26 mouse cellular contexts compared by ENCODE assay signal in genomic region chr6:144731251-144731970, GRCm38 (mm10). TPM values are rescaled to one million over a fixed set of nuclear protein-coding genes. Genes with fewer than 3 reads are reported as not detected.
DNase-seq lines count a peak whose midpoint lies in the region; ATAC-seq and TF ChIP-seq lines count a peak whose summit lies in the region.
"Had no signal": no experiment of that assay in that cellular context is flagged by ENCODE, and none has a peak within 500 bp of the region (broad histone marks: within the 10 kb centered on the region; RNA-seq: fewer than 3 reads in every experiment).

No protein-coding gene starts in this region.

- TF ChIP-seq CTCF in layer of hippocampus, adult 2 months (conservative IDR thresholded peaks at IDR 0.05): no peak

- 0 out of 2 replicates have a peak overlapping the region, but pooled peaks have one; percentile 1 for H3K27ac ChIP-seq in forebrain, embryonic 16.5 days (ENCODE audit: low read length)
- H3K27ac ChIP-seq in forebrain, embryonic 15.5 days (replicated peaks): no peak overlapping the region
- H3K27ac ChIP-seq in layer of hippocampus, adult 2 months: no peak overlapping the region
- H3K27ac ChIP-seq: embryonic facial prominence, embryonic 10.5 days; embryonic facial prominence, embryonic 15.5 days; gastrocnemius, adult 2 months; hindbrain, embryonic 13.5 days; liver, embryonic 14.5 days; midbrain, embryonic 12.5 days had no signal

- peaks cover 4% of the 10 kb centered on the region; the same call in 1 of the 2 replicates for H3K4me1 ChIP-seq in forebrain, embryonic 16.5 days (replicated peaks; ENCODE audit: control insufficient read depth, insufficient read depth, low read length)
- H3K4me1 ChIP-seq in forebrain, embryonic 15.5 days: peaks cover 2% of the 10 kb centered on the region; the same call in 1 of the 2 replicates
- H3K4me1 ChIP-seq: embryonic facial prominence, embryonic 15.5 days; hindbrain, embryonic 13.5 days; midbrain, embryonic 12.5 days had no signal

- peak; percentile 69 for DNase-seq in 416B (ENCODE audit: low read depth)
- DNase-seq in adipocyte (ENCODE audit: low spot score): peak; percentile 39
- no peak for DNase-seq in adrenal gland, adult 8-10 months
- DNase-seq in layer of hippocampus, adult 2 months (ENCODE audit: low spot score in 2 of 2): no peak
- DNase-seq: adrenal gland, postnatal 14 days; cerebellum, adult 11-12 months; cerebellum, adult 9-11 months; gastrocnemius, adult 2 months; gastrocnemius, postnatal 36 days; heart, postnatal 36 days; kidney, adult 9 months; kidney, postnatal 14 days; liver; lung, embryonic 14.5 days; lung, postnatal 14 days; thymus, postnatal 4 days had no signal

- no peak overlapping the region for H3K9ac ChIP-seq in forebrain, embryonic 16.5 days (replicated peaks; ENCODE audit: low read depth, low read length)
- H3K9ac ChIP-seq in forebrain, embryonic 15.5 days (replicated peaks): no peak overlapping the region
- H3K9ac ChIP-seq: embryonic facial prominence, embryonic 15.5 days; hindbrain, embryonic 13.5 days; liver, embryonic 14.5 days; lung, embryonic 14.5 days; midbrain, embryonic 12.5 days had no signal

- no peaks in the 10 kb centered on the region for H3K27me3 ChIP-seq in forebrain, embryonic 16.5 days (replicated peaks; ENCODE audit: control insufficient read depth, insufficient read depth, low read length)
- H3K27me3 ChIP-seq in forebrain, embryonic 15.5 days: no peaks in the 10 kb centered on the region
- H3K27me3 ChIP-seq: embryonic facial prominence, embryonic 15.5 days; hindbrain, embryonic 13.5 days; midbrain, embryonic 12.5 days had no signal

- H3K9me3 ChIP-seq in forebrain, embryonic 16.5 days (ENCODE audit: control insufficient read depth, low read length): no peaks in the 10 kb centered on the region
- H3K9me3 ChIP-seq in forebrain, embryonic 15.5 days: no peaks in the 10 kb centered on the region
- H3K9me3 ChIP-seq: embryonic facial prominence, embryonic 10.5 days; embryonic facial prominence, embryonic 15.5 days; hindbrain, embryonic 13.5 days; midbrain, embryonic 12.5 days had no signal

- no peak for ATAC-seq in forebrain, embryonic 16.5 days
- ATAC-seq in forebrain, embryonic 15.5 days (replicated peaks): no peak
- ATAC-seq in megakaryocyte, adult 5-6 weeks (ENCODE audit: poor library complexity, severe bottlenecking): peak; percentile 77
- ATAC-seq: intestine, postnatal 0 days had no signal

- H3K36me3 ChIP-seq in forebrain, embryonic 16.5 days (ENCODE audit: control insufficient read depth, insufficient read depth): no peaks in the 10 kb centered on the region
- no peaks in the 10 kb centered on the region for H3K36me3 ChIP-seq in forebrain, embryonic 15.5 days
- H3K36me3 ChIP-seq: embryonic facial prominence, embryonic 10.5 days; embryonic facial prominence, embryonic 15.5 days; hindbrain, embryonic 13.5 days; midbrain, embryonic 12.5 days had no signal

- 89% methylated on average over 10 of the region's 10 CpGs for WGBS in forebrain, embryonic 16.5 days
- 84% methylated on average over 10 of the region's 10 CpGs for whole genome bisulfite sequencing in forebrain, embryonic 15.5 days

- H3K4me3 ChIP-seq in forebrain, embryonic 16.5 days (replicated peaks; ENCODE audit: low read length): no peak overlapping the region
- H3K4me3 ChIP-seq in forebrain, embryonic 15.5 days: no peak overlapping the region
- H3K4me3 ChIP-seq in layer of hippocampus, adult 2 months: no peak overlapping the region
- H3K4me3 ChIP-seq: embryonic facial prominence, embryonic 10.5 days; embryonic facial prominence, embryonic 15.5 days; gastrocnemius, adult 2 months; hindbrain, embryonic 13.5 days; midbrain, embryonic 12.5 days had no signal

- H3K4me2 ChIP-seq in forebrain, embryonic 16.5 days (ENCODE audit: low read length): no peak overlapping the region
- no peak overlapping the region for H3K4me2 ChIP-seq in forebrain, embryonic 15.5 days (replicated peaks)
- H3K4me2 ChIP-seq: embryonic facial prominence, embryonic 15.5 days; heart, embryonic 11.5 days; hindbrain, embryonic 13.5 days; lung, embryonic 14.5 days; midbrain, embryonic 12.5 days had no signal

RNA-seq across cellular contexts. Expression of gene Sox5, which starts 50.4 kb away (rescaled TPM):
- polyA plus RNA-seq in forebrain, embryonic 16.5 days (2015; fragmentation: Nextera tagmentation; extraction: Ambion mirVana): 238 and 246 TPM in 2 replicates
- 239 and 259 TPM in 2 replicates for polyA plus RNA-seq in forebrain, embryonic 15.5 days (2015; fragmentation: Nextera tagmentation; extraction: Ambion mirVana)
- total RNA-seq in megakaryocyte, adult 5-6 weeks (2015): 0.07 TPM in 1 of 2 replicates, not detected in the other
- 0.07 TPM in 1 of 2 replicates, not detected in the other for total RNA-seq in megakaryocyte, adult 5-6 weeks (2017)
- total RNA-seq in adrenal gland, adult 8-10 months (2022): 10 to 100 TPM; 11.7 to 35.6 (median 21.6) TPM
- 10 to 100 TPM; 36.8 to 42.0 TPM for total RNA-seq in layer of hippocampus, adult 2 months (2021)

Comparison
In these comparisons a context has a peak if more than half of its experiments do, and no peak if none do; other contexts are left out.
1. DNase-seq: peak in 416B (single experiment) and adipocyte (single experiment); none in adrenal gland, adult 8-10 months (single experiment) and layer of hippocampus, adult 2 months (0 of 2).
2. RNA of gene Sox5, which starts 50.4 kb away (total RNA-seq): 36.8 to 42.0 TPM in layer of hippocampus, adult 2 months and 11.7 to 35.6 TPM in adrenal gland, adult 8-10 months; 0.07 TPM in megakaryocyte, adult 5-6 weeks; every median in the first group is over 10 times any median in the second.